Mouse (Mus musculus): ENCODE measurements around the gene Glra1.
"Not testable (repeated sequence)": the region's sequence is repeated elsewhere in the genome, so short reads cannot be mapped to it uniquely, and the experiment has no call there.

Gene Glra1

DNA sequence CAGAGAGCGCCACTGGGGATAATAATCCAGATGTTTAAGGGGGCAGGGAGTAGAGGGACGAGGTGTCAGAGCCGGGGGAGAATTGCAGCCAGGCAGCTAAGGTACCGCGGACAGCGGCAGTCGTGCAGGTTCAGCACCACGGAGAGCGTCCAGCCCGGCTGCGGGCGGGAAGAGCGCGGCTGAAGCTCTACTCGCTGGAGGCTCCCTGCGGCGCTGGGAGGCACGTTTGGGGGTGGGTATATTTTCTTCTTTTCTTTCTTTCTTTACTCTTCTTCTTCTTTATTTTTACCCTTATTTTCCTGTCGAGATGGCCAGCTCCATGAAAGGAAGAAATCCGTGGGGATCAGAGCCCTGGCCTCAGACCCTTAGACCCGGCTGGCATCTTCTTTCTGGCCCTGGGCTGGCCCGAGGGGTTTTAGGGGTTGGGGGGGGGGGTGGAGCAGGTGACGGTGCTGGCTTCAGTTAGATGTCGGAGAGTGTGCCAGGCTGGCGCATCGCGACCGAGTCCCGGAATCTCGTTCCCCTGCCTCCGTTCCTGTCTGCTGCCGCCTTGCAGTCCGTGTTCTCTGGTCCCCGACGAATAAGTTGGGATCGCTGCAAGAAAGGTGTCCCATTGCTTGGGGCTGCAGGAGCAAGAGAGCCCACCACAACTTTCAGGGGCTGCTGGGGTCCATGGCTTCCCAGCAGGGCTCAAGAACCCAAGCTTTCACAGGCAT is at the start of gene Glra1:
Gene Glra1 (minus strand): TSS at position 391 of the 716 bp plus-strand sequence.
- DNase-seq (ENCODE audit: low spot score), result peak; percentile 27

DNA sequence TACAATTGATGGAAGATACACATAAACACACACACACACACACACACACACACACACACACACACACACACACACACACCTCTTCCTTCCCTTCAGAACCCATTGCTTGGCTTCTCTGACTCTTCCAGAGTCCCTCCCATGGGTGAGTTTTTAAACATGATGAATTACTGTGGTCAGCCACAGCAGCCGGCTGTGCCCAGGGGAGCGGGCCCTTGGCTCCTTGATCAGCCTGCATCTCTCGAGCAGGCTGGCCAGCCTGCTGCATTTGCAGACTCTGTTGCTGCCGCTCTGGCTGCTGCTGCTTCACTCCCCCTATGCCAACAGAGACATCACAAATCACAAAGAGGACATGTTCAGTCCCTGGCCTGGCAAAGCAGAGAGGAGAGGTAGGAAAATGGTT is 29.0 kb upstream of the Glra1 start:
- DNase-seq (ENCODE audit: low spot score), result no peak

DNA sequence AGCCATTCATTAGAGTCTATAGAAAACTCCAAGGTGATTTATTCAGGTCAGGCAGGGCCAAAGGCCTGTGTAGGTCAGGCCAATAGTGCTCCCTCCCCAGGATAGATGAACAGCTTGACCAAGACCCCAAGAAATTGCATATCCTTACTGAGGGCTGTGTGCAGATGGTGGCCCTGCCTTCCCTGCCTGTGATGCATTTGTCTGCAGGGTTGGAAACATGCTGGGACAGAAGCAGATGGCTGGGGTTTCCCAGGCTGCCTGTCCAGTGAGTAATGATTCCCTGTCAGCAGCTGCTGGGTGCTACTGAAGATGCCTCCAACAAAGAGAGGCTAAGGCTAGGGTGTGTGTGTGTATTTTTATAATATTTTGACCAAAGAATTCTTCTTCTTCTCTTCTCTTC is 25.9 kb upstream of the Glra1 start:
- no peak for DNase-seq (ENCODE audit: low spot score)

DNA sequence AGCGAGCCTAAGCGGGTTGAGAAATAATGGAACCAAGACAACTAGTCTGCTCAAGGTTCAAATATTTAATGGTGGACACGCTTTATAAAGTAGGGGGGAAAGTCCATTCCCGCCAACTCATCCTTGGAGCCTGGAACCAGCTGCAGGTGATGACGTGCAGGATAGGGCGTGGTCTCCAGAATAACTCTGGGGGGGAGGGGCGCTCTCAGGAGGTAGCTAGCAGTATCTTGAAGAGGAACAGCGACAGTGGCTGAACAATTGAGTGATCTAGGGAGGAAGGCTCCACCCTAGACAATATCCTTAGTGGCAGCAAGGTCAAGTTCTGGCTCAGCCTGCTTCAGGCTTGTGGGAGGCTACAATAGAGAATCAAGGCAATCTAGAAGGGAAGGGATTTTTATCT is 6.6 kb upstream of the Glra1 start:
- DNase-seq (ENCODE audit: low spot score), result not testable (repeated sequence)

GRCm38 (mm10) chr11:55608524-55608920 is 524 bp upstream of the Glra1 start:
- DNase-seq (ENCODE audit: low spot score), result no peak

DNA sequence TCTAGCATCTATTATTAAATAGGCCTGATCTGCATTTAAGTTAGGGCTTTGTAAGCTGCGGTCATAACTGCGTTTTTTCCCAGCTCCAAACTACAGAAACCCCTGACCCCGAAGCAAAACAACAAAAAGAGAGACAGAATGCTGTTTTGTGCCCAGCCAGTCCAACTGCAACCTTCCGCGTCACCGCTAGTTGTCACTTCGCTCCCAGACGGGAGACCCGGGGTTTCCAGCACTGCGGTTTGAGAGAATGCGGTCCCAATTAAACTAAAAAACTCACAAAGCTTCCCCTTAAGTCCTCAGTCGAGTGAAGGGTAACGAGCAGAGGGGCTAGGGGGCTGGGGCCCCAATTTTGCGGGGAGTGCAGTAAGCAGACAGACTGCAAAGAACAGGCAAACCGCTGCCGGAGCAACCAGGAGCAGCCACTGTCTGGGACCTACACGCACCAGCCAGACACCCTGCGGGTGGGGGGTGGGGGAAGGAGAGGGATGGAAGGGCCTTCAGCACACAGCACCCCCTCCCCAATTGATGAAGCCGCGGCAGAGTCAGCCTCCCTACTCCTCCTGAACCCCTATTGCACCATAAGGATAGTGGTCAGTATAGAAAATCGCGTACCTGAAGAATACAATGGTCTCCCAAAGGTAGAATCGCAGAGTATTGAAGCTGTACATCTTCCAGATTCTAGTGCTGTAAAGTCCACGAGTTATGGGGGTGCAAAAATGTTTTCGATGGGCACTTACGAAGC is 761 bp downstream of the Glra1 start:
- no peak for DNase-seq (ENCODE audit: low spot score)

DNA sequence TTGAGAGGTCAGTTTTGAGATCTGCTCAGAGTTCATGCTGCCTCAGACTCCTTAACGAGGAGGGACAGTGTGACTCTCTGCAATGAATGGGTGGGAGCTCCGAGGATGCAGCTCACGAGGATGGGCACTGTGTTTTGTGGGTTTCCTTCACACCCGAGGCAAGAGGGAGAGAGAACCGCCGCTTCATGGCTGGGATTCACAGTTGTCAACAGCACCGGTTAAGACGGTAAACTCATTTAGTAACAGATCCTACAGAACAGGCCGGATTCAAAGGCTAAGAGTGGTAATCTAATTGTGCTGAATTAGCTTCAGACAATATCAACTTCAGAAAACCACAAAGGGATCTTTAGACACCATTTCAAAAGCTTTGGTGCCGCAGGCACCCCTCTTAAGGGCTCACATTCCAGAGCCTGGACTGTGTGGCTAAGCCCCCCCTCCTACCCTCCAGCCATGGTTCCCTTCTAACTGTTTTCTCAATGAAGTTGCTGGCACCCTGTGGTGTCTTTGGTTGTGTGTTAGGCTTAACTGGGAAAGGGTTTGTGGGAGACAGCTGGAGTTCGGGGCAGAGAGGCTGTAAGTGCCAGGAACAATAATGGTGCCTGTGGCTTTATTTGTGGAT is 6.4 kb downstream of the Glra1 start:
- no peak for DNase-seq (ENCODE audit: low spot score)

GRCm38 (mm10) chr11:55595726-55596125 is 12.3 kb downstream of the Glra1 start:
- DNase-seq (ENCODE audit: low spot score), result no peak

DNA sequence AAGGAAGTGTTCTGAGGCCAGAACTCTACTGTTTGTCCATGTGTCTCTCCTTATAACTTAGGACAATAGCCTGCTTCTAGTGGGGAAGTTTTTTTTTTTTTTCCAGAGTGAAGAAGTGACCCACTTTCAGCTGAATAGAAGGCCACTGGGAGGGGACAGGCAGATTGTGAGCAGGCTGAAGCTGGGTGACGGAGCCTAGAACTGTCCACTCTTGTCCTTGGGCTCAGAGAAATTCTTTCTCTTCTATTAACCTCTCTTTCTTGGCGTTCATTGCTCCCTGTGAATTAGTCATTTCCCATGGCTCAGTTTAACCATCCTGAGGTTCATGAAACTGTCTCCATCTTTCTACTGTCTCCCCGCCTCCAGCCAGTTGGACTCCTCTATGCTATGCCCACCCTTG is 13.6 kb downstream of the Glra1 start:
- no peak for DNase-seq (ENCODE audit: low spot score)

GRCm38 (mm10) chr11:55591194-55591593 is 16.8 kb downstream of the Glra1 start:
- DNase-seq (ENCODE audit: low spot score), result no peak

- no peak for DNase-seq (ENCODE audit: low spot score)
Observed at GRCm38 (mm10) chr11:55589376-55590167, 18.4 kb downstream of the Glra1 start.

DNA sequence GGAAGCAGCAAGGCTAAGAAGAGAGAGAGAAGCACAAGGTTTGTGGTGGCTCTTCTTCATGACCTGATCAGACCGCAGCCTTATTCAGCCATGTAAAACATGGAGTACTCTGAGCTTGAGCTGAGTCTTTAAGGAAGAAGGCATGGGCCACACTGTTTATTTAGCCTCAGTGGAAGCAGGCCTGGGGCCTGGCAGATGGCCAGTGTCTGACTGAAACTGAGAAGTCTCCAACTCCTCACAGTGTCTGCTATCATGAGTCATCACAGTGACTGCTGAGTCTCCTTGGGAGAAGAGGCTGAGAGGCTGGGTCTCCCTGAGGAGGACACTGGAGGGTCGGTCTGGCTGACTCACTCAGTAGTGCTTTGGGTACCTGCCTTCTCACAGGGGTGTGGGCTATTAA is 33.6 kb downstream of the Glra1 start:
- no peak for DNase-seq (ENCODE audit: low spot score)

- DNase-seq (ENCODE audit: low spot score), result peak; percentile 15
Observed at GRCm38 (mm10) chr11:55571144-55571543, 36.9 kb downstream of the Glra1 start.

DNA sequence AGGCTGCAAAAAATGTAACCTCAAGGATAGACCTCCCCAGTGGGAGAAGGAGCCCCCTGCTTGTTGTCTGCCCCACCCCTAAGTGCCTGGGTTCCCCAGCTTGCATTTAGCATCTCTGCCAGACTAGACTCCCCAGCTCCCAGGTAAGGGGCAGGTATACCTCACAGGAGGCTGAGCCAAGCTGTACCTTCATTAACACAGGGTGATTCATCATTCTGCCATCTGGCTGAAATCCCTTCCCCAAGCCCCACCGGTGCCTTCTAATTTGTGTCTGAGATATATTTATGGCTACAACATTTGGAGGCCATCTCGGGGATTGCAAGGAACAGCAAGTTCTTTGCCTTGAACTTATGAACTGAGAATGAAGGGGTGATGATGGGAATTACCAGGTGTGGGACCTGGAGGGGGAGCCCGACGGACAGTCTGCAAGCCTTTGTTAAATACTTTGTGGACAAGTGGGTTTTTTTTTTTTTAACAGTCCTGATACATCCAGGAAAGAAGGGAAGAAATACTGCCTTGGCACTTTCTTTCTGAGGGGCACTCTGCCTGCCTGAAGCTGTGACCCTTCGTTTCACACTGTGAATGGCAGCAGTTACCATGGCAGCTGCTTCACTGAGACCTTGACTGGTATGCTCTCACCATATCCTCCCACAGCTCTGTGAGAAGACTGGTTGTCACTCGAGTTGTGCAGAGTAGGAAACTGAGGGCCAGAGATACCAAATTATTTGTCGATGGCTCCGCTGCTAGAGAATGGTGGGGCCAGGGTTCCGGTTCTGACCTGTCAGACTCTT is 41.5 kb downstream of the Glra1 start:
- DNase-seq (ENCODE audit: low spot score), result no peak

DNA sequence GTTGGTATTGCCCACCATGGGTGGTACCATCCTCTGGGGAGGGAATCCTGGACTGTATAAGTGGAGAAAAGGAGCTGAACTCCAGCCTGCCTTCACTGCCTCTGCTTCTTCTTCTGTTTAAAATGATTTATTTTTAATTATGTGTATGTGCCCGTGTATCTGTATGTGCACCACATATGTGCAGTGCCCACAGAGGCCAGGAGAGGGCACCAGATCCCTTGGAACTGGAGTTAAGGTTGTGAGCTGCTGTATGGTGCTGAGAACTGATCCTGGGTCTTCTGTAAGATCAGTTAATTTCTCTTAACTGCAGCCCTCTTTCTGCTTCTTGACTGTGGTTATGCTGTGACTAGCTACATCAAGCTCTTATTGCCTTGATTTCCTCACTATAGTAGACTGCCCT is 62.3 kb downstream of the Glra1 start:
- DNase-seq (ENCODE audit: low spot score), result no peak

DNA sequence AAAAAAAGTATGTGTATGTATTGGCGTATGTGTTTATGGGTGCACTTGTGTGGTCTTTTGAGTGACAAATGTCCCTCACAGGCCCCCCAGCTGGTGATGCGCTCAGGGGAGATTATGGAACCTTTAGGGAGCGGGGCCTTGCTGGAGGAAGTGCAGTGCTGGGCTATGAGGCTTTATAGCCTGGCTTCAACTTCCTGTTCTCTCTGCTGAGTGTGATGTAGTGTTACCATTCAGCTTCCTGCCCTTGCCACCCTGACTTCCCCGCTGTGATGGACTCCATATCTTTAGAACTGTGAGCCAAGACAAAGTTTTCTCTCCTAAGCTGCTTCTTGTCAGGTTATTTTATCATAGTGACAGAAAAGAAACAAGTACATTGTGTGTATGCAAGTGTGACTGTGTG is 65.3 kb downstream of the Glra1 start:
- no peak for DNase-seq (ENCODE audit: low spot score)

- no peak for DNase-seq (ENCODE audit: low spot score)
Observed at GRCm38 (mm10) chr11:55542128-55542527, 65.9 kb downstream of the Glra1 start.

GRCm38 (mm10) chr11:55534766-55535165 is 73.2 kb downstream of the Glra1 start:
- no peak for DNase-seq (ENCODE audit: low spot score)

- no peak for DNase-seq (ENCODE audit: low spot score)
Observed at GRCm38 (mm10) chr11:55533378-55533777, 74.6 kb downstream of the Glra1 start.

GRCm38 (mm10) chr11:55530741-55531140 is 77.3 kb downstream of the Glra1 start:
- no peak for DNase-seq (ENCODE audit: low spot score)

Data from c-Kit-positive CD71-positive TER-119-positive erythroid progenitor cells, embryonic 14.5 days (primary cell).